Mouse (Mus musculus) spleen, postnatal 14 days (tissue): ENCODE data around the gene Mib2.

ENCODE experiments used
- DNase-seq, 2 experiments: peaks; one replicate each; pipeline ENCODE4 v3.0.0; 2021 to 2022; ENCODE audit warnings: low spot score in 2 of 2

Mib2 gene

DNA sequence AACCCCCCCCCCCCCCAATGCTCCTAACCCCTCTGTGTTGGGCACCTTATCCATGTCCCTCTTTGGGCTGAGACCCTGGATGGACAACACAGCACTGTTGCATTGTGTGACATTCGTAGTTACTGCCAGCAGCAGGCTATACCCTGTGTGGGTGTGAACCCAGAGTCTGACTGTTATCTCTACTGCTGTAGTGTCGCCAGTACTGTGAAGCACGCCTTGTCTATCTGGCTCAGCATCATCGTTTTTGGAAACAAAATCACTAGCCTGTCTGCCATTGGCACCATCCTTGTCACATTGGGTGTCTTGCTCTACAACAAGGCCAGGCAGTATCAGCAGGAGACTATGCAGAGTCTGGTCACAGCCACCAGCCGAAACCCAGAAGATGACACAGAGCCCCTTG is 50.7 kb downstream of the Mib2 start:
- no peak for DNase-seq

DNA sequence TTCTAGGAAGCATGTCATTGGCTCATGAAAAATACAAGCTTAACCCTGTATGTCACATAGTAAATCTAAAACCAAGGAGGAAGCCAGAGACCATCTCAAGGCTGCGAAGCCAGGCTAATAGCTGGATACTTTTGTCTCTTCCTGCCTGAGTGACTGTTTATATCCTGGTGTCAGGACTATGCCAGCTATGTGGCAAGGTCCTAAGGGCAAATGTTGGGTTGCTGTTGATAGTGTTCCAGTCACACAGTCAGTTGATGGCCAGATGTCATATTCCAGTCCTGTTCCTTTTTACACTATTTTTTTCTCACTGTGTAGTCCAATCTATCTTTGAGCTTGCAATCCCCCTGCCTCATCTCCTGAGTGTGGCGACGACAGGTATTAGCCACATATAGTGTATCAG is 55.7 kb downstream of the Mib2 start:
- no peak for DNase-seq

- DNase-seq = no peak
Measured at GRCm38 (mm10) chr4:155611860-155612259, 57.1 kb downstream of the Mib2 start.

DNA sequence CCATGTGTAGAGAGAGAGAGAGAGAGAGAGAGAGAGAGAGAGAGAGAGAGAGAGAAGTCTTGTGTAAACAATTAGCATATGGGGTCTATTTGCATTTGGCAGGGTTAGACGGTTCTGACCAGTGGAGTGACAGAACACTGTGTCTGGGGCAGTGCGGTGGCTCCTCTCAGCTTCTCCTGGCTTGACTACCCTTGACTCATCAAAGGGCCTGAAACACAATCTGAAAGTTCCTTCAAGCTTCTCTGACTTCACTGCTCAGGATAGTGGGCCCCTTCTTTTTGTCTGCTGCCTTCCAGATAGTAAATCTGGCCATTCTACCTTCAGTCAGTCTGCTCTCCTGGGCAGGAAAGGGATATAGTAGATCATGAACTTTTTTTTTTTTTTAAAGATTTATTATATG is 62.2 kb downstream of the Mib2 start:
- DNase-seq = no peak

DNA sequence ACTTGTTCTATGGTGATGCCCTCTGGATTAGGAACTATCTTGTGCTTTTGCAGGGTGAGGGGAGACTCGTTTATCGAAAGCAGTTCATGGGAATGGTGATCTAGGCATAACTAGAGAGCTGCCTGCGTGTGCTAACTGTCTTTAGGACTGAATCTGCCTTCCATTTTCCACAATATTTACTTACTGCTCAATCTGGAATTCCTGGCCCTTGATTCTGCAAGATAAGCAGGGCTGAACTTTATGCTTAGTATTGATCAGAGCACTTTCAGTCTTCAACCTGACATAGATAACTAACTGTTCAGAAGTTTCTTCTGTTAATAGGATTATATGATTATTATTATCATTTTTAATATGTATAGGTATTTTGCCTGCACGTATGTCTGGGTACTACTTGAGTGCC is 63.9 kb downstream of the Mib2 start:
- DNase-seq = no peak
